Mouse (Mus musculus) heart, adult 2 months (tissue): ENCODE results near the gene Gtf2ird2.

Source experiments
- CTCF ChIP-seq: fragments of 200-600 bp; IDR thresholded peaks from 2 replicates; pipeline ENCODE4 v1.8.1; 2022; ENCODE audit warnings: antibody characterized with exemption, mild to moderate bottlenecking, moderate library complexity
- EP300 ChIP-seq: fragments of 200-500 bp; IDR thresholded peaks from 2 replicates; pipeline ENCODE4 v1.6.1; 2011; ENCODE audit warnings: low read depth, low read length, control low read depth; ENCODE audit not compliant: insufficient read depth

- TF ChIP-seq CTCF (peak; percentile 33), EP300 (no peak)
Measured at GRCm38 (mm10) chr5:134253806-134254205, 70.0 kb downstream of the Gtf2ird2 start.
